In genomic region chr4:45510163-45510562, GRCm38 (mm10) we compare ENCODE assay signal across 8 mouse cellular contexts. TPM values are rescaled to one million over a fixed set of nuclear protein-coding genes. Genes with fewer than 3 reads are reported as not detected.
A peak's percentile ranks its signal among the peaks of the same experiment; 100 is the strongest.
DNase-seq lines count a peak whose midpoint lies in the region; TF ChIP-seq lines count a peak whose summit lies in the region.

No protein-coding gene starts in this region.

- 20% methylated on average over 6 of the region's 6 CpGs for WGBS in small intestine, adult 2 months

- peaks cover 70% of the 10 kb centered on the region for H3K4me1 ChIP-seq in small intestine, adult 2 months (ENCODE audit: control insufficient read depth, insufficient read depth, insufficient read length, low read length)

- intact Hi-C loops in left cerebral cortex, adult 2 months (cut with DNase I): no loop called here

- no peak; the same call in 1 of the 2 replicates for TF ChIP-seq POLR2A in small intestine, adult 2 months (IDR thresholded peaks at IDR 0.05; ENCODE audit: low read depth, low read length)

- no peak for DNase-seq in left cerebral cortex, adult 2 months (ENCODE audit: extremely low spot score in 1 of 2, low spot score in 2 of 2)
- DNase-seq in left cerebral cortex, adult 9 months (ENCODE audit: low spot score in 2 of 2): no peak
- peak; percentile 74 for DNase-seq in gastrocnemius, adult 18-20 months (ENCODE audit: low spot score)
- DNase-seq in kidney, postnatal 10 days: peak; percentile 84
- DNase-seq in layer of hippocampus, postnatal 14 days (ENCODE audit: low spot score in 2 of 2): no peak
- DNase-seq in T-cell, adult 2 months (ENCODE audit: low spot score): no peak
- no peak for DNase-seq in left cerebral cortex, adult 8-10 months (ENCODE audit: low spot score in 2 of 2)

- H3K27me3 ChIP-seq in small intestine, adult 2 months (ENCODE audit: control insufficient read depth, insufficient read depth, low read length): no peaks in the 10 kb centered on the region

- no peak overlapping the region for H3K4me3 ChIP-seq in left cerebral cortex, adult 2 months
- no peak overlapping the region for H3K4me3 ChIP-seq in small intestine, adult 2 months (ENCODE audit: low read depth, low read length)

- TF ChIP-seq CTCF in left cerebral cortex, adult 2 months (IDR thresholded peaks at IDR 0.05): no peak
- TF ChIP-seq CTCF in small intestine, adult 2 months (IDR thresholded peaks at IDR 0.05; ENCODE audit: extremely low read depth, insufficient read length, insufficient replicate concordance, low read depth, low read length): no peak

- no peaks in the 10 kb centered on the region for H3K36me3 ChIP-seq in small intestine, adult 2 months (ENCODE audit: control insufficient read depth, insufficient read depth, low read length)

- H3K27ac ChIP-seq in left cerebral cortex, adult 2 months: peak overlapping the region; percentile 24; the same call in 1 of the 2 replicates
- peak overlapping the region; percentile 68 for H3K27ac ChIP-seq in small intestine, adult 2 months (ENCODE audit: insufficient read depth, low read depth, low read length)

RNA-seq across cellular contexts. Expression of gene Shb, which starts 22.1 kb away (rescaled TPM):
- total RNA-seq in left cerebral cortex, adult 2 months (2021): 10 to 100 TPM; 11.0 to 11.6 TPM
- 1 to 10 TPM; 5.6 to 6.8 TPM for total RNA-seq in gastrocnemius, adult 18-20 months (2021)
- 33.0 and 71.5 TPM in 2 replicates for polyA plus RNA-seq in small intestine, adult 2 months (2012; rRNA removed)
- total RNA-seq in layer of hippocampus, postnatal 14 days (2021): 10 to 100 TPM; 21.5 to 24.9 TPM
- total RNA-seq in left cerebral cortex, adult 8-10 months (2022): 10 to 100 TPM; 17.1 to 20.0 (median 18.9) TPM

Comparison
In these comparisons a context has a peak if more than half of its experiments do, and no peak if none do; other contexts are left out.
1. DNase-seq: peak in gastrocnemius, adult 18-20 months (single experiment) and kidney, postnatal 10 days (single experiment); none in left cerebral cortex, adult 2 months (0 of 2), left cerebral cortex, adult 9 months (0 of 2), layer of hippocampus, postnatal 14 days (0 of 2), T-cell, adult 2 months (single experiment) and left cerebral cortex, adult 8-10 months (0 of 2).